Mouse (Mus musculus) induced T-regulatory cell, adult 2 months (primary cell): ENCODE measurements at regions not wholly inside any gene's neighbourhood (a gene's known extent, or its start where the extent isn't known, plus 50 kb on each side); places are given as distances from the start of the nearest gene placed in this dataset.

Source experiments
- DNase-seq: peaks from one replicate; pipeline ENCODE4 v3.0.0-alpha.2; 2012; ENCODE audit warnings: low read depth

GRCm38 (mm10) chr1:44388091-44388490 lies 163.2 kb upstream of the Gulp1 start:
- no peak for DNase-seq

GRCm38 (mm10) chr1:44392141-44392540 lies 159.2 kb upstream of the Gulp1 start:
- no peak for DNase-seq

GRCm38 (mm10) chr1:44395538-44395937 lies 155.8 kb upstream of the Gulp1 start:
- no peak for DNase-seq

- no peak for DNase-seq
Measured at GRCm38 (mm10) chr1:44398066-44398465, 153.2 kb upstream of the Gulp1 start.

- peak; percentile 15 for DNase-seq
Measured at GRCm38 (mm10) chr1:44437822-44438221, 113.5 kb upstream of the Gulp1 start.
